Comparison of ENCODE assay signal across 8 mouse cellular contexts in the genomic region with DNA sequence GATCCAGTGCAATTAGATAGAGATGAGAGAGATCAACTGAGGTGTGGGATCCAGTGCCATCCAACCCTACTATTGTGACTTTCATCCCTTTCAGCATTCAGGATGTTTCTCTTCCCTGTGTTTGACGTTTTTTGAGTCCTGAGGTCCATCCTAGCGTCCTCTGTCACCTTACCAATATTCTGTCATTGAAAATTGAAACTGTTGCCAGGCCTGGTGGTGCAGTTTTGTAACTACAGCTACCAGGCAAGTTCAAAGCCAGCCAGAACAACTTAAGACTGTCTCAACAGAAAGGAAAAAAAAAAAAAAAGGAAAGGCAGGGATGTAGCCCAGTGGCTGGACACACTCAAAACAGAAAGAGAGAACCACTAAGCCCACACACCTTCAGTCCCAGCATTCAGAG. TPM values are rescaled to one million over a fixed set of nuclear protein-coding genes. Genes with fewer than 3 reads are reported as not detected.
DNase-seq lines count a peak whose midpoint lies in the region; ATAC-seq and TF ChIP-seq lines count a peak whose summit lies in the region.

No protein-coding gene starts in this region.

- peaks cover 20% of the 10 kb centered on the region for H3K36me3 ChIP-seq in lung, embryonic 14.5 days (ENCODE audit: insufficient read depth)
- H3K36me3 ChIP-seq in intestine, embryonic 16.5 days (ENCODE audit: control insufficient read depth, insufficient read depth, low read length): 0 out of 2 replicates have a peak, but pooled peaks cover 6% of the 10 kb centered on the region

- H3K27ac ChIP-seq in lung, embryonic 14.5 days (ENCODE audit: low read depth): no peak overlapping the region
- no peak overlapping the region for H3K27ac ChIP-seq in intestine, embryonic 16.5 days (ENCODE audit: low read length)
- H3K27ac ChIP-seq in olfactory bulb, adult 2 months (ENCODE audit: insufficient read depth, low read depth, low read length): peak overlapping the region; percentile 96

- 76% methylated on average over 2 of the region's 2 CpGs for WGBS in lung, embryonic 14.5 days
- 72% methylated on average over 2 of the region's 2 CpGs for WGBS in intestine, embryonic 16.5 days
- 66% methylated on average over 2 of the region's 2 CpGs for WGBS in olfactory bulb, adult 2 months

- no peak for TF ChIP-seq CTCF in lung, embryonic 14.5 days (IDR thresholded peaks at IDR 0.05; ENCODE audit: low read depth)
- no peak for TF ChIP-seq CTCF in olfactory bulb, adult 2 months (IDR thresholded peaks at IDR 0.05; ENCODE audit: insufficient read depth, low read depth, low read length)

- TF ChIP-seq POLR2A in olfactory bulb, adult 2 months (IDR thresholded peaks at IDR 0.05; ENCODE audit: insufficient read depth, low read depth, low read length): no peak

- H3K9ac ChIP-seq in lung, embryonic 14.5 days: no peak overlapping the region
- no peak overlapping the region for H3K9ac ChIP-seq in intestine, embryonic 16.5 days (ENCODE audit: low read depth, low read length)

- H3K4me2 ChIP-seq in lung, embryonic 14.5 days: peak overlapping the region; percentile 86
- 0 out of 2 replicates have a peak overlapping the region, but pooled peaks have one; percentile 89 for H3K4me2 ChIP-seq in intestine, embryonic 16.5 days (ENCODE audit: low read depth, low read length)

- no peak for ATAC-seq in CD4-positive, CD25-positive, alpha-beta regulatory T cell, adult 4 months
- no peak for ATAC-seq in lung, embryonic 14.5 days (ENCODE audit: insufficient read depth)
- no peak for ATAC-seq in intestine, embryonic 16.5 days

- peak; percentile 48 for DNase-seq in CD4-positive, CD25-positive, alpha-beta regulatory T cell, adult 2 months (ENCODE audit: low read depth, low spot score)
- no peak for DNase-seq in lung, embryonic 14.5 days
- no peak for DNase-seq in lung, postnatal 14 days
- DNase-seq in left cerebral cortex, adult 18-20 months (ENCODE audit: low spot score in 2 of 2): no peak
- DNase-seq in frontal cortex, postnatal 10 days (ENCODE audit: low spot score in 2 of 2): no peak

- no peaks in the 10 kb centered on the region for H3K9me3 ChIP-seq in lung, embryonic 14.5 days (ENCODE audit: low read depth, low read length)
- H3K9me3 ChIP-seq in intestine, embryonic 16.5 days (ENCODE audit: control insufficient read depth, low read length): no peaks in the 10 kb centered on the region

- H3K4me1 ChIP-seq in lung, embryonic 14.5 days (ENCODE audit: insufficient read depth): peaks cover 11% of the 10 kb centered on the region
- peaks cover 25% of the 10 kb centered on the region for H3K4me1 ChIP-seq in intestine, embryonic 16.5 days (ENCODE audit: control insufficient read depth, insufficient read depth, low read length)
- H3K4me1 ChIP-seq in olfactory bulb, adult 2 months (ENCODE audit: control insufficient read depth, insufficient read depth, low read length): peaks cover 30% of the 10 kb centered on the region

- H3K27me3 ChIP-seq in lung, embryonic 14.5 days (ENCODE audit: insufficient read depth, low read length): no peaks in the 10 kb centered on the region
- no peaks in the 10 kb centered on the region for H3K27me3 ChIP-seq in intestine, embryonic 16.5 days (replicated peaks; ENCODE audit: control insufficient read depth, insufficient read depth, low read length)

- H3K4me3 ChIP-seq in lung, embryonic 14.5 days (ENCODE audit: low read depth, low read length): peak overlapping the region; percentile 84; the same call in 1 of the 2 replicates
- no peak overlapping the region for H3K4me3 ChIP-seq in intestine, embryonic 16.5 days (ENCODE audit: low read length)
- no peak overlapping the region for H3K4me3 ChIP-seq in olfactory bulb, adult 2 months (ENCODE audit: insufficient read depth, low read depth, low read length)

RNA-seq across cellular contexts. Expression of a gene that starts 1.3 kb away (rescaled TPM):
- polyA plus RNA-seq in CD4-positive, CD25-positive, alpha-beta regulatory T cell, adult 4 months (2017; shearing (Covaris generic)): 100 to 1,000 TPM; 937 to 954 TPM
- 1,221 and 1,238 TPM in 2 replicates for polyA plus RNA-seq in lung, embryonic 14.5 days (2014; fragmentation: Nextera tagmentation; extraction: Ambion mirVana)
- polyA plus RNA-seq in intestine, embryonic 16.5 days (2015; fragmentation: Nextera tagmentation; extraction: Ambion mirVana): 1,841 and 1,876 TPM in 2 replicates
- not detected in 2 replicates for polyA plus RNA-seq in olfactory bulb, adult 2 months (2012; ENCODE audit: insufficient read depth, insufficient read length, low replicate concordance, missing spikeins)
- total RNA-seq in left cerebral cortex, adult 18-20 months (2021): 100 to 1,000 TPM; 576 to 616 TPM

RNA-seq across cellular contexts. Expression of a gene that starts 3.2 kb away (rescaled TPM):
- 1 to 10 TPM; 4.3 to 5.4 TPM for polyA plus RNA-seq in CD4-positive, CD25-positive, alpha-beta regulatory T cell, adult 4 months (2017; shearing (Covaris generic))
- polyA plus RNA-seq in lung, embryonic 14.5 days (2014; fragmentation: Nextera tagmentation; extraction: Ambion mirVana): 3.0 and 4.4 TPM in 2 replicates
- polyA plus RNA-seq in intestine, embryonic 16.5 days (2015; fragmentation: Nextera tagmentation; extraction: Ambion mirVana): 2.8 TPM in 2 replicates
- polyA plus RNA-seq in olfactory bulb, adult 2 months (2012; ENCODE audit: insufficient read depth, insufficient read length, low replicate concordance, missing spikeins): not detected in 2 replicates
- total RNA-seq in left cerebral cortex, adult 18-20 months (2021): 10 to 100 TPM; 31.5 to 34.9 TPM

RNA-seq across cellular contexts. Expression of a gene that starts 30.4 kb away (rescaled TPM):
- 10 to 100 TPM; 68.4 to 84.4 TPM for polyA plus RNA-seq in CD4-positive, CD25-positive, alpha-beta regulatory T cell, adult 4 months (2017; shearing (Covaris generic))
- 21.5 and 23.0 TPM in 2 replicates for polyA plus RNA-seq in lung, embryonic 14.5 days (2014; fragmentation: Nextera tagmentation; extraction: Ambion mirVana)
- 24.4 and 25.7 TPM in 2 replicates for polyA plus RNA-seq in intestine, embryonic 16.5 days (2015; fragmentation: Nextera tagmentation; extraction: Ambion mirVana)
- not detected in 2 replicates for polyA plus RNA-seq in olfactory bulb, adult 2 months (2012; ENCODE audit: insufficient read depth, insufficient read length, low replicate concordance, missing spikeins)
- total RNA-seq in left cerebral cortex, adult 18-20 months (2021): 10 to 100 TPM; 13.1 to 13.2 TPM

RNA-seq across cellular contexts. Expression of a gene that starts 36.2 kb away (rescaled TPM):
- 10 to 100 TPM; 45.7 to 62.7 TPM for polyA plus RNA-seq in CD4-positive, CD25-positive, alpha-beta regulatory T cell, adult 4 months (2017; shearing (Covaris generic))
- polyA plus RNA-seq in lung, embryonic 14.5 days (2014; fragmentation: Nextera tagmentation; extraction: Ambion mirVana): 81.1 and 89.6 TPM in 2 replicates
- 46.6 and 51.1 TPM in 2 replicates for polyA plus RNA-seq in intestine, embryonic 16.5 days (2015; fragmentation: Nextera tagmentation; extraction: Ambion mirVana)
- polyA plus RNA-seq in olfactory bulb, adult 2 months (2012; ENCODE audit: insufficient read depth, insufficient read length, low replicate concordance, missing spikeins): 236 and 251 TPM in 2 replicates
- 100 to 1,000 TPM; 265 to 267 TPM for total RNA-seq in left cerebral cortex, adult 18-20 months (2021)

RNA-seq across cellular contexts. Expression of a gene that starts 52.3 kb away (rescaled TPM):
- polyA plus RNA-seq in CD4-positive, CD25-positive, alpha-beta regulatory T cell, adult 4 months (2017; shearing (Covaris generic)): 10 to 100 TPM in 1 of 2 experiments, 1 to 10 TPM in 1; 9.2 to 11.8 TPM
- polyA plus RNA-seq in lung, embryonic 14.5 days (2014; fragmentation: Nextera tagmentation; extraction: Ambion mirVana): 11.0 and 14.5 TPM in 2 replicates
- polyA plus RNA-seq in intestine, embryonic 16.5 days (2015; fragmentation: Nextera tagmentation; extraction: Ambion mirVana): 13.3 and 13.6 TPM in 2 replicates
- not detected in 2 replicates for polyA plus RNA-seq in olfactory bulb, adult 2 months (2012; ENCODE audit: insufficient read depth, insufficient read length, low replicate concordance, missing spikeins)
- 10 to 100 TPM; 15.9 to 20.7 TPM for total RNA-seq in left cerebral cortex, adult 18-20 months (2021)

Comparison
In these comparisons a context has a peak if more than half of its experiments do, and no peak if none do; other contexts are left out.
1. RNA of a gene that starts 30.4 kb away (polyA plus RNA-seq): 68.4 to 84.4 TPM in CD4-positive, CD25-positive, alpha-beta regulatory T cell, adult 4 months, 24.4 to 25.7 TPM in intestine, embryonic 16.5 days and 21.5 to 23.0 TPM in lung, embryonic 14.5 days; not detected in olfactory bulb, adult 2 months; every median in the first group is over 10 times any median in the second.